Mouse (Mus musculus): ENCODE measurements around the gene Mcrs1. TPM values are rescaled to one million over a fixed set of nuclear protein-coding genes. Genes with fewer than 3 reads are reported as not detected.
A peak's percentile ranks its signal among the peaks of the same experiment; 100 is the strongest.

Gene Mcrs1
- polyA plus RNA-seq, 1 experiment from 2014 or later, result 193 TPM

- Histone ChIP-seq H3K9ac (ENCODE audit: low read length) (no peak overlapping the region), H3K27me3 (ENCODE audit: control insufficient read depth, insufficient read depth, low read length) (no peaks in the 10 kb centered on the region), H3K4me1 (ENCODE audit: control insufficient read depth, insufficient read depth, low read length) (no peaks in the 10 kb centered on the region), H3K27ac (ENCODE audit: low read depth, low read length) (no peak overlapping the region), H3K36me3 (ENCODE audit: control insufficient read depth, insufficient read depth, low read length) (no peaks in the 10 kb centered on the region), H3K9me3 (ENCODE audit: control insufficient read depth, low read length) (no peaks in the 10 kb centered on the region), H3K4me2 (no peak overlapping the region), H3K4me3 (ENCODE audit: low read depth, low read length) (no peak overlapping the region)
- WGBS, result 67% methylated on average over 10 of the region's 10 CpGs
- DNase-seq (ENCODE audit: low spot score, missing footprints) (peak; percentile 80), ATAC-seq (ENCODE audit: low FRiP score) (no peak)
These were observed 31.7 kb upstream of the Mcrs1 start for GRCm38 (mm10) chr15:99283456-99283855.

- no peak overlapping the region for H3K4me3 ChIP-seq (ENCODE audit: low read depth, low read length)
These were observed 26.5 kb upstream of the Mcrs1 start for GRCm38 (mm10) chr15:99278271-99278670.

DNA sequence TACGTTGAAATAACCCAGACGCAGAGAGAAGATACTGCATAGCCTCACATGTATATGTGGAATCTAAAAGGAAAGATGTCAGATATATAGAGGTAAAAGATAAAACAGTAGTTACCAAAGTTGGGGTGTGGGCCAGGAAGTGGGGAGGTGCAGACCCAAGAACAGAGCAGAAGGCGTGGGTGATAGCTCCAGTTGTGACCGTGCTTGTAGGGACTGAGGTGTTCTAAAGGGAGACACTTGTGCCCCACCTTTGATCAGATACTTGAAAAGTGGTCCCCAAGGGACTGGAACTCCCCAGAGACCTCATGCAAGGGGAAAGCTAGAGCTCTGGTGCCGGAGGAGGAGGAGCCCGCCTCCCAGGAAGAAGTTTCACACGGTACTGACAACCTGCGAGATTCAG is 24.3 kb upstream of the Mcrs1 start:
- Histone ChIP-seq H3K27ac (ENCODE audit: low read depth, low read length) (no peak overlapping the region), H3K4me2 (no peak overlapping the region), H3K9ac (ENCODE audit: low read length) (no peak overlapping the region), H3K36me3 (ENCODE audit: control insufficient read depth, insufficient read depth, low read length) (no peaks in the 10 kb centered on the region), H3K27me3 (ENCODE audit: control insufficient read depth, insufficient read depth, low read length) (no peaks in the 10 kb centered on the region), H3K9me3 (ENCODE audit: control insufficient read depth, low read length) (no peaks in the 10 kb centered on the region), H3K4me3 (ENCODE audit: low read depth, low read length) (no peak overlapping the region), H3K4me1 (ENCODE audit: control insufficient read depth, insufficient read depth, low read length) (no peaks in the 10 kb centered on the region)
- DNase-seq (ENCODE audit: low spot score, missing footprints) (no peak), ATAC-seq (ENCODE audit: low FRiP score) (no peak)
- 89% methylated on average over 8 of the region's 8 CpGs for WGBS

More at GRCm38 (mm10) chr15:99278271-99278670, 26.5 kb upstream of the Mcrs1 start:
- Histone ChIP-seq H3K4me2 (no peak overlapping the region), H3K4me1 (ENCODE audit: control insufficient read depth, insufficient read depth, low read length) (no peaks in the 10 kb centered on the region), H3K27me3 (ENCODE audit: control insufficient read depth, insufficient read depth, low read length) (no peaks in the 10 kb centered on the region), H3K9ac (ENCODE audit: low read length) (no peak overlapping the region), H3K27ac (ENCODE audit: low read depth, low read length) (no peak overlapping the region), H3K9me3 (ENCODE audit: control insufficient read depth, low read length) (no peaks in the 10 kb centered on the region), H3K36me3 (ENCODE audit: control insufficient read depth, insufficient read depth, low read length) (no peaks in the 10 kb centered on the region)
- ATAC-seq (ENCODE audit: low FRiP score), result no peak
- no peak for DNase-seq (ENCODE audit: low spot score, missing footprints)
- WGBS, result 91% methylated on average over 7 of the region's 7 CpGs

GRCm38 (mm10) chr15:99265679-99266078 is 13.9 kb upstream of the Mcrs1 start:
- ATAC-seq (ENCODE audit: low FRiP score) (no peak), DNase-seq (ENCODE audit: low spot score, missing footprints) (peak; percentile 94)
- 20% methylated on average over 4 of the region's 4 CpGs for WGBS
- no peak overlapping the region for H3K27ac ChIP-seq (ENCODE audit: low read depth, low read length)
- H3K4me3 ChIP-seq (ENCODE audit: low read depth, low read length), result no peak overlapping the region
- no peaks in the 10 kb centered on the region for H3K9me3 ChIP-seq (ENCODE audit: control insufficient read depth, low read length)
- no peak overlapping the region for H3K9ac ChIP-seq (ENCODE audit: low read length)
- no peaks in the 10 kb centered on the region for H3K27me3 ChIP-seq (ENCODE audit: control insufficient read depth, insufficient read depth, low read length)
- no peak overlapping the region for H3K4me2 ChIP-seq
- H3K36me3 ChIP-seq (ENCODE audit: control insufficient read depth, insufficient read depth, low read length), result no peaks in the 10 kb centered on the region
- H3K4me1 ChIP-seq (ENCODE audit: control insufficient read depth, insufficient read depth, low read length), result no peaks in the 10 kb centered on the region

DNA sequence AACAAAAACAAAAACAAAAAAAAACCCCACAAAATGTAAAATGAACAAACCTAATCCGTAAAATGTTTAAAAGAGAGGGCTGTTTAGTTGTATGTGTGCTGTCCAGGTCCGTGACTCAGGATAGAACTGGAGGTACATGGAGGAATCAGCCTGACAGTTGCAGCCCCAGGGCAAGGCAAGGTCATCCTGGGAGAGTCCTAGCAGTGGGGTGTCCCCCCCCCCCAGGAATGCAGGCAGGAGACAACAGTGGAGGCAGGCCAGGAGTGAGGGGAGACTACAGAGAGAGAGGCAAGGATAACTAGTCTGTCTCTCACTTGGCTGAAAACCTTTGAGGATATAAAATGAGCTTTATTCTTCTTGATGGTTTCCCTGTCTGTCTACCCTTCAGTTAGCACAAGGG is 12.6 kb upstream of the Mcrs1 start:
- Histone ChIP-seq H3K36me3 (ENCODE audit: control insufficient read depth, insufficient read depth, low read length) (no peaks in the 10 kb centered on the region), H3K27me3 (ENCODE audit: control insufficient read depth, insufficient read depth, low read length) (no peaks in the 10 kb centered on the region), H3K4me2 (no peak overlapping the region), H3K9me3 (ENCODE audit: control insufficient read depth, low read length) (no peaks in the 10 kb centered on the region), H3K4me1 (ENCODE audit: control insufficient read depth, insufficient read depth, low read length) (peaks cover 4% of the 10 kb centered on the region; the same call in 1 of the 2 replicates), H3K27ac (ENCODE audit: low read depth, low read length) (no peak overlapping the region), H3K9ac (ENCODE audit: low read length) (no peak overlapping the region), H3K4me3 (ENCODE audit: low read depth, low read length) (no peak overlapping the region)
- DNase-seq (ENCODE audit: low spot score, missing footprints) (no peak), ATAC-seq (ENCODE audit: low FRiP score) (no peak)
- 67% methylated on average over 2 of the region's 2 CpGs for WGBS

- no peak overlapping the region for H3K4me3 ChIP-seq (ENCODE audit: low read depth, low read length)
- no peaks in the 10 kb centered on the region for H3K27me3 ChIP-seq (ENCODE audit: control insufficient read depth, insufficient read depth, low read length)
- no peaks in the 10 kb centered on the region for H3K36me3 ChIP-seq (ENCODE audit: control insufficient read depth, insufficient read depth, low read length)
- H3K27ac ChIP-seq (ENCODE audit: low read depth, low read length), result no peak overlapping the region
- H3K9ac ChIP-seq (ENCODE audit: low read length), result no peak overlapping the region
- DNase-seq (ENCODE audit: low spot score, missing footprints) (no peak), ATAC-seq (ENCODE audit: low FRiP score) (no peak)
- 75% methylated on average over 10 of the region's 10 CpGs for WGBS
- peaks cover 4% of the 10 kb centered on the region; the same call in 1 of the 2 replicates for H3K4me1 ChIP-seq (ENCODE audit: control insufficient read depth, insufficient read depth, low read length)
- no peaks in the 10 kb centered on the region for H3K9me3 ChIP-seq (ENCODE audit: control insufficient read depth, low read length)
- no peak overlapping the region for H3K4me2 ChIP-seq
These were observed 10.9 kb upstream of the Mcrs1 start for GRCm38 (mm10) chr15:99262702-99263101.

DNA sequence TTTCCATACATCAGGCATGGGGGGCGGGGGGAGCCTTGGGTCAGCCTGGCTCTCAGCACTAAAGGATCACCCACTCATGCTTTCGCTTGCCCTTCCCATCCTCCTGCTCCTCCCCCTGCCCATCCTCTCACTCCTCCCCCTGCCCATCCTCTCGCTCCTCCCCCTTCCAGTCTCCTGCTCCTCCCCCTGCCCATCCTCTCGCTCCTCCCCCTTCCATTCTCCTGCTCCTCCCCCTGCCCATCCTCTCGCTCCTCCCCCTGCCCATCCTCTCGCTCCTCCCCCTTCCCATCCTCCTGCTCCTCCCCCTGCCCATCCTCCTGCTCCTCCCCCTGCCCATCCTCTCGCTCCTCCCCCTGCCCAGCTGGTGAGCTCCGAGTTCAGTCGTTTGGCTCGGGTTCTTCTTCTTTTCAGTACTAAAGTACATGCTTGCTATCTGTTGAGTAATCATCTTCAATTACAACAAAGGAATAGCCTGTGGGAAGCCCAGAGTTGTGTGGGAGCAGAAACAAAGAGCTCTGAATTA is 8.0 kb upstream of the Mcrs1 start:
- Histone ChIP-seq H3K4me2 (peak overlapping the region; percentile 37), H3K9me3 (ENCODE audit: control insufficient read depth, low read length) (no peaks in the 10 kb centered on the region), H3K4me3 (ENCODE audit: low read depth, low read length) (no peak overlapping the region), H3K9ac (ENCODE audit: low read length) (no peak overlapping the region; the same call in 1 of the 2 replicates), H3K4me1 (ENCODE audit: control insufficient read depth, insufficient read depth, low read length) (peaks cover 4% of the 10 kb centered on the region; the same call in 1 of the 2 replicates), H3K36me3 (ENCODE audit: control insufficient read depth, insufficient read depth, low read length) (no peaks in the 10 kb centered on the region), H3K27ac (ENCODE audit: low read depth, low read length) (no peak overlapping the region), H3K27me3 (ENCODE audit: control insufficient read depth, insufficient read depth, low read length) (no peaks in the 10 kb centered on the region)
- ATAC-seq (ENCODE audit: low FRiP score), result peak; percentile 77
- 2% methylated on average over 9 of the region's 10 CpGs for WGBS
- DNase-seq (ENCODE audit: low spot score, missing footprints), result peak; percentile 94

DNA sequence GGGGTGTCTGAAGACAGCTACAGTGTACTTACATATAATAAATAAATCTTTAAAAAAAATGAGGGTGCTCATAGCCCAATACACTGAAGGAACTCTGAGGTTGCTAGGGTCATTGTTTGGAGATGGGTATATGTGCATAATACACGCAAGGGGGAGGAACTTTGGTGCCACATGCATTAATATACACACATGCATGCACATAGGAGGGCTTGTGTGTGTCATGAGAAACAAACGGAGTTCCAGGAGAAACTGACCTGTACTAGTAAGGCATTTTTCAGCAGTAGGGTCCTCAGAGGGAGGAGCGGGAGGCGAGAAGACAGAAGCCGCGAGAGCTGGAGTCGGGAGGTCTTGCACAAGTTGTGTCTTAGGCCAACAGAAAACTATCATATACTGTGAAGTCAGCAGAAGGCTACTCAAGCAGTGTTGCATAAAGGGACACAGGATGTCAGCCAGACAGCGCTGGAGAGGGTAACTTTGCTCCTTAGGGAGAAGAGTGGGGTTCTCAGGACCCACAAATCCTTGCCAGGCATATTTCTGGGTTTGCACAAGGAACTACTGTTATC is 7.5 kb upstream of the Mcrs1 start:
- Histone ChIP-seq H3K9ac (ENCODE audit: low read length) (no peak overlapping the region), H3K4me1 (ENCODE audit: control insufficient read depth, insufficient read depth, low read length) (peaks cover 4% of the 10 kb centered on the region; the same call in 1 of the 2 replicates), H3K4me2 (no peak overlapping the region; the same call in 1 of the 2 replicates), H3K27ac (ENCODE audit: low read depth, low read length) (no peak overlapping the region), H3K36me3 (ENCODE audit: control insufficient read depth, insufficient read depth, low read length) (no peaks in the 10 kb centered on the region), H3K9me3 (ENCODE audit: control insufficient read depth, low read length) (no peaks in the 10 kb centered on the region), H3K4me3 (ENCODE audit: low read depth, low read length) (no peak overlapping the region), H3K27me3 (ENCODE audit: control insufficient read depth, insufficient read depth, low read length) (no peaks in the 10 kb centered on the region)
- 68% methylated on average over 8 of the region's 8 CpGs for WGBS
- DNase-seq (ENCODE audit: low spot score, missing footprints), result no peak
- ATAC-seq (ENCODE audit: low FRiP score), result peak; percentile 27

- no peaks in the 10 kb centered on the region for H3K27me3 ChIP-seq (ENCODE audit: control insufficient read depth, insufficient read depth, low read length)
- ATAC-seq (ENCODE audit: low FRiP score), result no peak
These were observed 3.5 kb upstream of the Mcrs1 start for GRCm38 (mm10) chr15:99255241-99255749.

More at GRCm38 (mm10) chr15:99255241-99255749, 3.5 kb upstream of the Mcrs1 start:
- 90% methylated on average over 6 of the region's 6 CpGs for WGBS
- peaks cover 7% of the 10 kb centered on the region for H3K4me1 ChIP-seq (ENCODE audit: control insufficient read depth, insufficient read depth, low read length)
- DNase-seq (ENCODE audit: low spot score, missing footprints), result no peak
- H3K27ac ChIP-seq (ENCODE audit: low read depth, low read length), result no peak overlapping the region
- no peaks in the 10 kb centered on the region for H3K9me3 ChIP-seq (ENCODE audit: control insufficient read depth, low read length)
- H3K9ac ChIP-seq (ENCODE audit: low read length), result no peak overlapping the region
- no peak overlapping the region for H3K4me3 ChIP-seq (ENCODE audit: low read depth, low read length)
- no peak overlapping the region for H3K4me2 ChIP-seq
- H3K36me3 ChIP-seq (ENCODE audit: control insufficient read depth, insufficient read depth, low read length), result no peaks in the 10 kb centered on the region
